Mouse (Mus musculus) c-Kit-positive CD71-negative TER-119-negative erythroid progenitor cells, embryonic 14.5 days (primary cell): ENCODE measurements at regions not wholly inside any gene's neighbourhood (a gene's known extent, or its start where the extent isn't known, plus 50 kb on each side); places are given as distances from the start of the nearest gene placed in this dataset.

Source experiments
- DNase-seq: peaks from one replicate; pipeline ENCODE4 v3.0.0-alpha.2; 2013; ENCODE audit warnings: low read depth

GRCm38 (mm10) chr15:31854764-31855163 lies 253.1 kb downstream of the Fam173b start:
- DNase-seq = no peak

- no peak for DNase-seq
These were observed 253.5 kb downstream of the Fam173b start for GRCm38 (mm10) chr15:31855188-31855587.

GRCm38 (mm10) chr15:31869100-31869499 lies 267.4 kb downstream of the Fam173b start:
- DNase-seq = no peak

- DNase-seq = no peak
These were observed 268.2 kb downstream of the Fam173b start for GRCm38 (mm10) chr15:31869673-31870417.

GRCm38 (mm10) chr15:31875436-31875835 lies 273.8 kb downstream of the Fam173b start:
- no peak for DNase-seq

GRCm38 (mm10) chr15:31880479-31880878 lies 278.8 kb downstream of the Fam173b start:
- DNase-seq = no peak

GRCm38 (mm10) chr15:31882331-31882730 lies 280.7 kb downstream of the Fam173b start:
- DNase-seq = no peak

- DNase-seq = no peak
These were observed 281.9 kb downstream of the Fam173b start for GRCm38 (mm10) chr15:31883516-31883915.

GRCm38 (mm10) chr15:31898904-31899650 lies 278.0 kb upstream of the Tas2r119 start:
- DNase-seq = no peak

GRCm38 (mm10) chr15:31900325-31900724 lies 276.8 kb upstream of the Tas2r119 start:
- no peak for DNase-seq

GRCm38 (mm10) chr15:31908432-31908831 lies 268.7 kb upstream of the Tas2r119 start:
- no peak for DNase-seq

GRCm38 (mm10) chr15:31911978-31912377 lies 265.1 kb upstream of the Tas2r119 start:
- DNase-seq = no peak

- DNase-seq = no peak
These were observed 255.6 kb upstream of the Tas2r119 start for GRCm38 (mm10) chr15:31921485-31921884.

- DNase-seq = no peak
These were observed 216.8 kb upstream of the Tas2r119 start for GRCm38 (mm10) chr15:31960301-31960700.

- no peak for DNase-seq
These were observed 215.1 kb upstream of the Tas2r119 start for GRCm38 (mm10) chr15:31961963-31962362.

- no peak for DNase-seq
These were observed 212.2 kb upstream of the Tas2r119 start for GRCm38 (mm10) chr15:31964911-31965310.

GRCm38 (mm10) chr15:31965542-31965941 lies 211.5 kb upstream of the Tas2r119 start:
- DNase-seq = no peak

GRCm38 (mm10) chr15:31972891-31973290 lies 204.2 kb upstream of the Tas2r119 start:
- no peak for DNase-seq

GRCm38 (mm10) chr15:31973889-31974288 lies 203.2 kb upstream of the Tas2r119 start:
- no peak for DNase-seq

GRCm38 (mm10) chr15:31976461-31976860 lies 200.6 kb upstream of the Tas2r119 start:
- DNase-seq = no peak

- DNase-seq = no peak
These were observed 199.5 kb upstream of the Tas2r119 start for GRCm38 (mm10) chr15:31977563-31977962.

GRCm38 (mm10) chr15:31979961-31980360 lies 197.1 kb upstream of the Tas2r119 start:
- no peak for DNase-seq

GRCm38 (mm10) chr15:31980791-31981190 lies 196.3 kb upstream of the Tas2r119 start:
- no peak for DNase-seq
